Mouse (Mus musculus) ES-CJ7 (cell line): Measurements from ENCODE around the gene Zdhhc21.

Experiments used
- DNase-seq: peaks from one replicate; pipeline ENCODE4 v3.0.0; 2011; ENCODE audit warnings: low read depth, low spot score

Zdhhc21 gene

GRCm38 (mm10) chr4:82859131-82860125 lies at the start of gene Zdhhc21:
Gene Zdhhc21, minus strand, starts transcription at chr4:82859958.
- peak; percentile 64 for DNase-seq

DNA sequence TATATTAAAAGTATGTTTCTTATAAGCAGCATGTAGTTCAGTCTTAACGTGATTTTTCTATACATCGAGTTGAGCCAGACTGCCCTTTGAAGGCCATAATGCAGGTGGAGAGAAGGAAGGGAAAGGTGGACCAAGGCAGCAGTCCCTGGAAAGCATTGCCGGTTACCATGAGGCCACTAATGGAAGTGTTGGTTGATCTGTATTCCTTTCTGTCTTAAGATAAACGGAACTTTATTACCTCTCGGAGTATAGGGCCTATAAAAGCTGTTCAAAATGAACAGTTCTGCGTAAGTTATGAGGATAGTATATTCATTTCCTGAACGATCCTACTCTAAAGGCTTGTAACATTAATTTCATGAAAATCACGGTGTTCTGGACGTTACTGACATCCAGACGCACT lies 35.5 kb upstream of the Zdhhc21 start:
- no peak for DNase-seq

GRCm38 (mm10) chr4:82892247-82892646 lies 32.5 kb upstream of the Zdhhc21 start:
- no peak for DNase-seq

DNA sequence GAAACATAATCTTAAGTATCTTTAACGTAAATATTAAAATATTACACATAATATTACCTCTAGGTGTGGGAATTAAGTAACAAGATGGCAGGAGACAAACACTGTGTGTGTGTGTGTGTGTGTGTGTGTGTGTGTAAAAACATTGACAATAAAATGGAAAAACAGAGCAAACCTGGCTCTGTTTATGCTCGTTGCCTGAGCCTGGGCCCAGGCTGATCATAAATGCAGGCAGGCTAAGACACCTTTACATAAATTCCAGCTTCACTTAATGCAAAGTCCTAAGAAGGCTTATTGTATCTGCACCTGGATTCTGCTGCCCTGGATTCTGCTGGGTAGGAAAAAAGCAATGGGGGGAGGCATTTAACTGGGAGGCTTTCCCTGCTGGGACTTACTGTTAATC lies 31.8 kb upstream of the Zdhhc21 start:
- no peak for DNase-seq

DNA sequence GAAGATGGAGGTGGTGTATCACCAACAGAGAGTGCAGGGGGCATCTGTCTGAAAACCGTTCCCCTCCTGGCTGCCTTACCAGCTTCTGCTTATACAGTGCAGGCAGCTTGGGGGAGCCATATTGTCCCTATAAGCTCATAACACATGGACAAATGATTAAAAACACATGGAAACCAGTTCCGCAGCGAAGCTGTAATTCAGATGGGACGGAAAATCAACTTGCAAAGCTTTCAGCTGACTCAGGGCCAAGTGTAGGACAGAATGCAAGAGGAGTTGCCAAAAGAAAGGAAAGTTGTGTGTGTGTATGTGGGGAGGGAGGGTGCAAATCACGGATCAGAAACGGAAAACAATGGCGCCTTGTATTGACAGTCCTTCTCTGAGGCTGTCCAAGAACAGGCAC lies 31.3 kb upstream of the Zdhhc21 start:
- DNase-seq: no peak

DNA sequence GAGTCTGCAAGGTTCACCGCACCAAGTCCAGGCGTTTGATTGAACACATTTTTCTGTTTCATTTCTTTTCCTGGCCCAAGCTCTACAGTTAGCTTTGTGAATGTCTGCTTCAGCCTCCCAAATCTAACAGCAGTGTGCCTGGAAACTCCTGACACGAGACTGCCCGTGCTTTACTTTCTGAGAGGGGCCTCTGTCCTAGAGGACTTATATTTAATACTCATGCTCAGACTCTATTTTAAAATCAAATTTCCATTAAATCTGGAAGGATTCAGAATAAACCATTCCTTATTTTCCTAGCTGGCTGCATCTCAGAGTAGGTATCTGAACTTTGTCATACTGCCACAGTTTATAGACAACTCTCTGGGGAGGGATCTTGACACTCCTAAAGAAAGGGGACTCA lies 30.8 kb upstream of the Zdhhc21 start:
- DNase-seq: no peak

DNA sequence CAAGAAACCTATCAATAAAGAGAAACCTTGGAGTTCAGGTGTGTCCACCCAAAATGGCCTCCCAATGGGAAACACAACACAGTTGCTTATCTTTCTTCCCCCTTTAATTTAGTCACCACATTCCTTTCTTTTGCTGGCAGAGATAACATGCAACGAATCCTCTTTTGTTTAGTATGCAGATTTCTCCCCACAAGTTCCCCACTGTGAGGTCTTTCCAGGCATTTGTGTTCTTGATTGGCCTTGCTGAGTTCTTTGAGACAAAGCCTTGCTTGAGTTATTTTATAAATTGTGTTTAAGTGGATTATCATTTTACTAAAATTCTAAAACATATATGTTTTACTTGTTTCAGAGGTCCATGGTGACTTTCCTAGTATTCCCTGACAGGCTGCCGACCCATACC lies 26.4 kb upstream of the Zdhhc21 start:
- peak; percentile 16 for DNase-seq

DNA sequence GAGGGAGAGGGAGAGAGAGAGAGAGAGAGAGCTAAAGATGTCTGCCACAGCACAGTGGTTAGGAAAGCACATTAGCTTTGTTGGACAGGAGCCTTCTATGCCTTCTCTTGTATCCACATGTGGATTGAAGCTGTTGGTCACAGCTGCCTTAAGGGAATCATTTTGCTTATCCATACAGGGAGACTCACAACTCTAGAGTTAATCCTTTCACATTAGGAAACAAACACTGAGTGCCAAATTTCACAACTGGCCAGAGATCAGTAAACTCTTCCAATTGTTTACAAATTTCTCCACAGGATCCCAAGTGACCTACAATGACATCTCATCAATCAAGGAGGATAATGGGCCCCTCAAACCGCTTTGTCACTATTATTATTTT lies 25.8 kb upstream of the Zdhhc21 start:
- no peak for DNase-seq

DNA sequence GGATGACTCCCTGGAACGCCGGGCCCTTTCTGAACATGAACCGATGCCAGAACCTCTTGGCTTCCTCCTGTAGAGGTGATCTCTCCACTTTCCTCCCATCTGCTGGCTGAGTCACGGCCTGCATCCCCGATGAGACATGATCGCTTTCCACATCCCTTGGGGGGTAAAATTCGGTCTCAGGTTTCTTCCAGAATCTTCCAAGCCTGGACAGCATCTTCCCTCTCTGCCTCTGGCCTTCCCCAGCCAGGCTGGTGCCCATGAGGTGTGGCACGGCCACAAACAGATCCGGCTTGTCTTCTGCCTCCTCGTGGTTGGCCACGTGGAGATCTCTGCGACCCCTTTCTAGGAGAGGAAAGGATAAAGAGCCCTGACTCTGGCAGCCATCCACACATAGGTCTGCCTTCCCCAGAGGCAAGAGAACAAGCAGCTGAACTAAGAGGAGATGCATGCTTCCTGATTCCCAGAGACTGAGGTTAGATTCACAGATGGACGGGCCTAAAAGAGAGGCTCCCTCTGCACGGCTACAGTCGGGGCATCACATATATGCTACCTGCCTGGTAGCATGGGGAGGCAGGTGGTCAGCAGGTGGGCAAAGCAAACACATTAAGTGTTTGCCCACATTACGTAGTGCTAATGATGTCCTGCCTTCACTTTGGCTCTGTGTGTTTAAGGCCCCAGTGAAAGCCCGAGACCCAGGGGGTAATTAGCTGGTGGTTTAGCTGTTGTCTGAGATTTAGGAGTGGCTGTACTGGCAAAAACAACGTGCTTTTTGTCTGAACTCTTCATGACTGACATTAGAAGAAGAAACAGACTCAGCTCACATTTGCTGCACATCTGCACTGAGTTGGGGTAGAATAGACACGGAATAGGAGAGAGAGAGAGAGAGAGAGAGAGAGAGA lies 25.1 kb upstream of the Zdhhc21 start, which contains the start of gene Cer1:
Gene Cer1, minus strand, starts transcription at position 513 of the 899 bp plus-strand sequence.
- DNase-seq: no peak

GRCm38 (mm10) chr4:82882500-82882899 lies 22.7 kb upstream of the Zdhhc21 start:
- DNase-seq: peak; percentile 58

- DNase-seq: no peak
Measured at GRCm38 (mm10) chr4:82881366-82881765, 21.6 kb upstream of the Zdhhc21 start.

DNA sequence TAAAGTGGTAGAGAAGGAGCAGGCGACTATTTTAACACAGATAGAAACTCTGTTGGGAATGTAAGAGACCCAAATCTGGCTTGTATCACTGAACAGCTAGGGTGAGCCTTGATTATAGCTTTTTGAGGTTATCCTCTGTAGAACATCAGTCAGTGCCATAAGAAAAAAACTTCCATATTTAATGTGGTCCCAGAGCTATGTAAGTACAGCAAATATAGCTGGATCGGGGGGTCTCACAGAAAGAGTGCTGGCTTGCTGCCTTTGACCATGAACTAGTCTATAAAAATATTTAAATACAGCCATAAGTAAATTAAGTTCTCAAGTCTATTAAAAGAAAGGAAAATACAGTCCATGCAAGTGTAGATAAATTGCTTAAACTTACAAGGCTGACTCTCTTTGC lies 20.5 kb upstream of the Zdhhc21 start:
- no peak for DNase-seq

GRCm38 (mm10) chr4:82879152-82879551 lies 19.4 kb upstream of the Zdhhc21 start:
- no peak for DNase-seq

- no peak for DNase-seq
Measured at GRCm38 (mm10) chr4:82876656-82877055, 16.9 kb upstream of the Zdhhc21 start.

DNA sequence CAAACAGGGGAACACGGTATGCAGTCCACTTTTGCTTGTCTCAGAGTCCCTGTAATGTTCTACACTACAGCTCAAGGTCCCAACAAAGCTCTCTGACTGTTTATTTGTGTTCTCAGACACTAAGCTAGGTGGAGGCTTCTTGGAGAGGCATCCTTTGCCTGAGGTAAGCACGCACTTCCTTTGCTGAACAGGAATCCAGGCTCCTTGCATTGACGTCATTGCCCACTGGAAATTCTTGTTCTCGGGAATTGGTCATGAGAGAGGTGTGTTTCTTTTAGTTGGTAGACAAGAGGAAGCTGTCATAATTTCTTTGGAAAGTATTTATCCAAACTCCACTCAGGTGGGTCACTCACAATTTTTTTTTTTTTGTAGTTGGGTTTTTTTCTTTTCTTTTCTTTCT lies 15.8 kb upstream of the Zdhhc21 start:
- no peak for DNase-seq

GRCm38 (mm10) chr4:82874791-82875190 lies 15.0 kb upstream of the Zdhhc21 start:
- no peak for DNase-seq

DNA sequence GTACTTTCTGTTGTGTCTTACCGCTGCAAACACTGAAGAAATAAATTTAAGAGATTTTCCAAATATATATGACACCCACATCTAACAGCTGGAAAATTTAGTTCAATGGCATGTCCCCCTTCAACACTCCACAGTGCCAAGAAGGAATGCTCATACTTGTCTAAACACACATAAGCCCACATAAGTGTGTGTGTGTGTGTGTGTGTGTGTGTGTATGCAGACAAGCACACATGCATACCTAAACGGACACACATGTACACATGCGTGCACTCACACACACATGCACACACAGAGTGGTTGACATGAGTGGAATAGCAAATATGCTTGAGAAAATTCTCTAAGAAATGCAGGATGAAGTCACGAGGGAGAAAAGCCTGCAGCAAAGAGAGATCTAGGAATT lies 12.8 kb upstream of the Zdhhc21 start:
- no peak for DNase-seq

GRCm38 (mm10) chr4:82872121-82872520 lies 12.4 kb upstream of the Zdhhc21 start:
- DNase-seq: peak; percentile 7

- DNase-seq: no peak
Measured at GRCm38 (mm10) chr4:82870931-82871330, 11.2 kb upstream of the Zdhhc21 start.

DNA sequence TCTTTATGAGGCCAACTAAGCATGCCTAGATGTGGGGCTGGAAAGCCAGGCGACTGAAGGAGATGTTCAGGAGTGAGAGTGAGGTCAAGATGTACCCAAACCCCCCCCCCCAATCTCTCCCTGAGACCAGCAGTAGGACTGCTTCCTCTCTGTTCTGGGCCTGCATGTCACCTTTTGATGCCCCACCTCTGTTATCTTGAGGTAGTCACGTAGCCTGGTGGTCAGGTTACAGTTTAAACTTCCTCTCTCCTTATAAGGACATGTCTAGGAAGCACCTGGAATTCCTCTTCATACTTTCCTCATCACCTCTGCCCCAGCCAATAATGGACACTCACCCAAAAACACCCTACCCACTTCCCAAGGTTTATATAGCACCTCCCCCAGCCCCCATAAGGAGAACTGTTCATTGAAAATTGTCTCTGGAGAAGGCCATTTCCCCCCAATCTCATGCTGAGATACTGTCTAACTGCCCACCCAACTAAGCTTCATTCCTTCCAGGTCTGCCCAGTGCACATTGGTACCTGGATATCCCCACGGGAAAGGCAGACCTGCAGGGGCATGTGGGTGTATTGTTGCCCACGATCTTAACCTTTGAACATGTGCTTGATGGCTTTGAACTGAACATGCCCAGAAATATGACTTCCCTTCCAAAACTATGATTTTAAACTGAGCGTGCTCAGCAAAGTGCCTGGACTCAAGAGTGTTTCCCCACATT lies 8.1 kb upstream of the Zdhhc21 start:
- DNase-seq: no peak

GRCm38 (mm10) chr4:82867111-82867510 lies 7.4 kb upstream of the Zdhhc21 start:
- no peak for DNase-seq
